Mouse (Mus musculus) erythroblast, adult 5-6 weeks (primary cell): Measurements from ENCODE around the gene Xirp1. TPM values are rescaled to one million over a fixed set of nuclear protein-coding genes. Genes with fewer than 3 reads are reported as not detected.

ENCODE experiments used
- ATAC-seq: replicated peaks from 2 replicates; pipeline ENCODE4 v1.8.0; 2016; ENCODE audit warnings: moderate number of reproducible peaks, mild to moderate bottlenecking, moderate TSS enrichment, inconsistent platforms; ENCODE audit not compliant: poor library complexity, low FRiP score, severe bottlenecking
- total RNA-seq, 2 experiments: library from RNA; stranded (forward) in 1 of 2; stranded (reverse) in 1 of 2; fragments of 150-400 nt in 1 of 2; fragments of 200-764, 138-1000 nt in 1 of 2; gene quantifications; 2 replicates each; pipeline versions ENCODE4 v1.2.3 to v1.2.4; 2015 to 2017; ENCODE audit warnings: low replicate concordance in 2 of 2

Gene Xirp1
- total RNA-seq, 2 experiments from 2014 or later: not detected

GRCm38 (mm10) chr9:119975286-119975685, 48.1 kb downstream of the Xirp1 start:
- no peak for ATAC-seq

DNA sequence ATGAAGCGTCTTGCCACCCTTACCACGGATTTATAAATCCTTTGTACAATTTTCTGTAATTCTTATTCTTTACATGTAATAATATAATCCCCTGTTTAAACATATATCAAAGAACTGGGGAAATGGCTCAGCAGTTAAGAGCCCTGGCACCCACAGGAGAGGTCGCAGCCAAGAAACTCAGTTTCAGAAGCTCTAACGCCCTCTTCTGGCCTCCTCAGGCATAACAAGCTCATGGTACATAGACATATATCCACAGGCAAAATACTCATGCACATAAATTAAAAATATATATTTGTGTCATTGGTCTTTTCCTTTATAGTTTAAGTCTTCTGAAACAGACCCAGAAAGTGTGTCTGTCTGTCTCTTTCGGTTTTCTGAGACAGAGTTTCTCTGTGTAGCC, 48.8 kb downstream of the Xirp1 start:
- no peak for ATAC-seq

DNA sequence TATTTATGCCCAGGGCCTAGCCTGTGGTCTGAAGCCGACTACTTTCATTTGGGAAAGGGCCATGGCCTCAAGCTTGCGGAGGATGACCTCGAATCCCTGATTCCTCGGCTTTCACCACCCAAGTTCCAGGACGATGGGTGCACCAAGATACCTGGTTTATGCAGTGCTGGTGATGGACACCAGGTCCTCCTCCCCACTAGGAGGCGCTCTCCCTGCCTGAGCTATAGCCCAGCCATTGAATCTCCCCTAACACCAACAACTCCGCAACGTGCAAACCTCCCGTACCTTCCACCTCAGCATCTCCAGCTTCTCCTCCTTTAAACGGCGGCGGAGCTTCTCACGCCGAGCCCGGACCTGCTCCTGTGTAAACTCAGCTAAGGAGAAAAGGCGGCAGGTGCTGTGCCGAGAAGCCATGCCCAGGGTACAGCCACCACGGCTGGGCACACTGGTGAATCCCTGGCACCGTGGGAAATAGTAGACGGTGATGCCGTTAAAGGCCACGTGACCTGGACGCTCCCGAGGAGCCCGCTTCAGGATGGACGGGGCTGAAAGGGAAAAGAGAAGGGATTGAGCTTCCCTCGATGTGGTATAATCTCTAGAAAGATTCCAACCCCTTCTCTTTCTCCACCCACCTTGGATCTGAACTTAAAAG, 49.4 kb downstream of the Xirp1 start:
- ATAC-seq: no peak

DNA sequence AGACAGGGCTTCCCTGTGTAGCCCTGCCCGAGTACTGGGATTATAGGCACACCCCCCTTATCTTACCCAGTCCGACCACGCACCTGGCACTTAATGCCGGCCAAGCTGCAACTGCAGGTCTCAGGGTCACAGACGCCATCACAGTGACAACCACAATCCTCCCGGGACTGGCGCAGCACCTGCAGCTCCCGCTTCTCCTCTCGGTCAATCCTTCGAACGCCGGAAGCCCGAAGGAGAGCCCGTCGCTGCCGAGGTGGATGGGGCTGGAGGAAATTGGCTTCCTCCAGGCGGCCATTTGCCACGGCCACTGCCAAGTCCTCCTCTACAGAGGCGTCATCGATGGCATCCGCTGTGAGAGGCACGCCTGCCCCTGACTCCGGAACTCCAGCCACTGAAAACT, 50.1 kb downstream of the Xirp1 start:
- ATAC-seq: no peak

DNA sequence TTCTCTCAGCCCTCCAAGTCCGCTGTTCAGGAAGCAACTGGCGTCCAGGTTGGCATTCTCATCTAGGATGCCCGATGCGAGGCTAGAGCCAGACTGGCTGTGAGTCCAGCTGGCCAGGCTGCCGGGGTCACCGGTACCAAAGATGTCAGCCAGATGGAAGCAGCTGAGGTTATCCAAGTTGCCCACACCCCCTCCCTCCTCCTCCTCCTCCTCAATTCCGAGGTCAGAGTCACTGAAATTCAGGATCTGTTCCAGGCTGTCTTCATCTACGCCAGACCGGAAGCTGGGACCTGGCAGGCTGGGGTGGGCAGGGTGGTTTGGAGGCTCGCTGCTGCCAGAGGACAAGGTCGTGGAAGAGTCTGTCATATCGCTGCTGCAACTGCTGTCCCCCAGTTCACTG, 50.8 kb downstream of the Xirp1 start:
- no peak for ATAC-seq

DNA sequence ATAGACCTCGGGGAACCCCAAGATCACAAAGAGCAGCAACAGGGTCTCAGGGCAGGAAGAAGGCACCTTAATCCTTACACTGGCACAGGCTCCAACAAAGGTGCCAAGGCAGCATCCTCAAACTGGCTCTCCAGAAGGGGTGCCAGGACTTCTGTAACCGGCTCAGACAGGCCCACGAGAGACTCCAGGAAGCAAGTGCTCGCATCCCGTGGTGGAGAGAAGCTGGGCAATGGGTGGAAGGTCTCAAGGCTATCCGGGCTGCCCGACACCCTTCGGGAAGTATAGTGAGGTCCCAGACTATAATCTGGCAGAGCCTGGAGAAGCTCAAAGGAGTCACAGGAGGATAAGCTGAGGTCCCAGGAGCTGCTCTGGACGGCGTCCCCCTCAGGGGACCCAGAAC, 51.2 kb downstream of the Xirp1 start:
- no peak for ATAC-seq

- ATAC-seq: no peak
Observed at GRCm38 (mm10) chr9:119970763-119971656, 52.4 kb downstream of the Xirp1 start.

- no peak for ATAC-seq
Observed at GRCm38 (mm10) chr9:119970221-119970620, 53.2 kb downstream of the Xirp1 start.

DNA sequence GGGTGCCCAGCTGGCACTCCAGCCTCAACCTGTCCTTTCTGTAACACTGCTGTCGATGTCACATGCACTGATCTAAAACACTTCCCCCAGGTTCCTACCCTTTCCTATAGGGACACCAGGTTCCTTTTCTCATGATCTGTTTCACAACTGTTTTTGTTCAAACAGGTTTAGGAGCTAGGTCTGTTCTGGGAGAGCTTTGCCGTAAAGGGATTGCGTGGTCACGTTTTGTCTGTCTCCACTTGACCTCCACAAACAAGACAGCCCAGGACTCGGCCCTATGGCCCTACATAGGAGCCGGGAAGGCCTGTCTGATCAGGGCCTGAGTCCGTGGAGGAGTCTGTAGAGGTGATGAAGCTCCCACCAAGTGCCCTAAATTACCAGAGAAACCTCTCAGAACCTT, 53.6 kb downstream of the Xirp1 start:
- no peak for ATAC-seq

DNA sequence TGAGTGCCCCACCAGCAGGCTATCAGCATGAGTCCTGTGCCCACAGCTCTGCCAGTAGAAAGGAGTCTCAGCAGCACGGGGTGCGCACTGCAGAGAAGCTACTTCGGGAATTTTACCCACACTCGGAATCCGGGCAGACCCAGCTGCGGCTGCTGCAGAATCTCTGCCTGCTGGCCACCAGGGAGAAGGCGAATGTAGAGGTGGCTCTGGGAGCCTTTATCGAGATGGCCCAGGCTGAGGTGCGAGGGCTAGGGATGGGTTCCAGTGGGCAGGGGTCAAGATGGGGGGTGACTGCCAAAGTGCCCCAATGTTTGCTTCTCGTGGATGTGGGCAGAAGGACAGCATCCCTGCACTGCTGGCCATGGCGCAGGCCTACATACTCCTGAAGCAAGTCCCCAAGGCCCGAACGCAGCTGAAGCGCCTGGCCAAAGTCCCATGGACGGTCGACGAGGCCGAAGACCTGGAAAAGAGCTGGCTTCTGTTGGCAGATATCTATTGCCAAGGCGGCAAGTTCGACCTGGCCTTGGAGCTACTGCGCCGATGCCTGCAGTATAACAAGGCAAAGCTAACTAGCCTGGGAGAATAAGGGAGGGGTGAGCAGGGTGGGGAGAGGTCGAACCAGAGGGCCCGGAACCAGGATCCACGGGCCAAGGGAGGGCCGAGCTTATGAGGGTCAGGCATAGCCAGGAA, 57.0 kb downstream of the Xirp1 start:
- ATAC-seq: no peak

- ATAC-seq: no peak
Observed at GRCm38 (mm10) chr9:119965186-119965585, 58.2 kb downstream of the Xirp1 start.

GRCm38 (mm10) chr9:119964206-119964605, 59.2 kb downstream of the Xirp1 start:
- ATAC-seq: no peak

Other genes starting within 250 kb of the Xirp1 start
- not detected in 2 replicates for gene Scn11a, start 198.1 kb downstream of the Xirp1 start, total RNA-seq (2015; ENCODE audit: low replicate concordance)
- gene Scn11a, start 198.1 kb downstream of the Xirp1 start, total RNA-seq (2017; ENCODE audit: low replicate concordance): not detected in 2 replicates
- gene Wdr48, start 128.7 kb downstream of the Xirp1 start, total RNA-seq (2015; ENCODE audit: low replicate concordance): 31.3 and 85.3 TPM in 2 replicates
- gene Wdr48, start 128.7 kb downstream of the Xirp1 start, total RNA-seq (2017; ENCODE audit: low replicate concordance): 23.1 and 25.5 TPM in 2 replicates
- 1.0 and 3.5 TPM in 2 replicates for gene Gorasp1, start 86.0 kb downstream of the Xirp1 start, total RNA-seq (2015; ENCODE audit: low replicate concordance)
- gene Gorasp1, start 86.0 kb downstream of the Xirp1 start, total RNA-seq (2017; ENCODE audit: low replicate concordance): 0.56 and 2.7 TPM in 2 replicates
- gene Ttc21a, start 86.0 kb downstream of the Xirp1 start, total RNA-seq (2015; ENCODE audit: low replicate concordance): 0.77 and 2.5 TPM in 2 replicates
- 1.2 and 2.0 TPM in 2 replicates for gene Ttc21a, start 86.0 kb downstream of the Xirp1 start, total RNA-seq (2017; ENCODE audit: low replicate concordance)
- gene Csrnp1, start 38.9 kb downstream of the Xirp1 start, total RNA-seq (2015; ENCODE audit: low replicate concordance): 2.7 and 2.9 TPM in 2 replicates
- 1.4 and 3.2 TPM in 2 replicates for gene Csrnp1, start 38.9 kb downstream of the Xirp1 start, total RNA-seq (2017; ENCODE audit: low replicate concordance)
- gene Cx3cr1, start 46.3 kb upstream of the Xirp1 start, total RNA-seq (2015; ENCODE audit: low replicate concordance): 6.7 and 7.3 TPM in 2 replicates
- gene Cx3cr1, start 46.3 kb upstream of the Xirp1 start, total RNA-seq (2017; ENCODE audit: low replicate concordance): 8.8 and 13.7 TPM in 2 replicates
- gene Ccr8, start 68.5 kb upstream of the Xirp1 start, total RNA-seq (2015; ENCODE audit: low replicate concordance): not detected in 2 replicates
- gene Ccr8, start 68.5 kb upstream of the Xirp1 start, total RNA-seq (2017; ENCODE audit: low replicate concordance): not detected in 2 replicates
- 79.7 and 177 TPM in 2 replicates for gene Slc25a38, start 86.8 kb upstream of the Xirp1 start, total RNA-seq (2015; ENCODE audit: low replicate concordance)
- 230 and 266 TPM in 2 replicates for gene Slc25a38, start 86.8 kb upstream of the Xirp1 start, total RNA-seq (2017; ENCODE audit: low replicate concordance)
- 532 and 535 TPM in 2 replicates for gene Rpsa, start 104.1 kb upstream of the Xirp1 start, total RNA-seq (2015; ENCODE audit: low replicate concordance)
- 872 and 875 TPM in 2 replicates for gene Rpsa, start 104.1 kb upstream of the Xirp1 start, total RNA-seq (2017; ENCODE audit: low replicate concordance)
- not detected in 2 replicates for gene Mobp, start 126.1 kb upstream of the Xirp1 start, total RNA-seq (2015; ENCODE audit: low replicate concordance)
- not detected in 2 replicates for gene Mobp, start 126.1 kb upstream of the Xirp1 start, total RNA-seq (2017; ENCODE audit: low replicate concordance)